Mouse (Mus musculus) small intestine, adult 10 weeks (tissue): ENCODE data around the gene Leap2. TPM values are rescaled to one million over a fixed set of nuclear protein-coding genes. Genes with fewer than 3 reads are reported as not detected.

Experiments used
- polyA plus RNA-seq: library from polyadenylated mRNA; stranded (reverse); fragments of 350-450 nt; fragmentation: Illumina TruSeq; extraction: RNeasy Lipid Tissue Mini Kit (QIAGEN cat#74804); gene quantifications from one replicate; pipeline ENCODE4 v1.2.3, GENCODE M21; 2014; ENCODE audit warnings: low replicate concordance

Gene Leap2
- 235 TPM for polyA plus RNA-seq

DNA sequence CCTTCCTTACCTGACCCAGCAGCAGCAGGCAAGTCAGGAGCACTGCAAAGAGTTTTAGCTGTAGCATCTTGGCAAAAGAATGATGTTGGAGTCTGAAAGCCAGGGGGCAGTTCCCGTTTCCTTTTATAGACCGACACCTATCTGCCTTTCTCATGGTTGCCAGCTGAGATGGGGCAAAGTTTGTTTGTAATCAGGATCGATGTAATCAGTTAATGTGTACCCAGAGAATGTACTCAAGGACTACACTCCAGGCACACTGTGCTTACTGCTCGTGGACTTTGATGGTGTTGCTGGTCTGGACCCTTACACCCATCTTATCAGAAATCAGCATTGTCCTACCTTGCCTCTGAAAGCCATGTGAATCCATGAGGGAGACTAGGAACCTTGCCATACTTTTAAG lies at the start of gene Leap2:
TSS of gene Leap2 (minus strand) at position 135 of the 400 bp plus-strand sequence.

DNA sequence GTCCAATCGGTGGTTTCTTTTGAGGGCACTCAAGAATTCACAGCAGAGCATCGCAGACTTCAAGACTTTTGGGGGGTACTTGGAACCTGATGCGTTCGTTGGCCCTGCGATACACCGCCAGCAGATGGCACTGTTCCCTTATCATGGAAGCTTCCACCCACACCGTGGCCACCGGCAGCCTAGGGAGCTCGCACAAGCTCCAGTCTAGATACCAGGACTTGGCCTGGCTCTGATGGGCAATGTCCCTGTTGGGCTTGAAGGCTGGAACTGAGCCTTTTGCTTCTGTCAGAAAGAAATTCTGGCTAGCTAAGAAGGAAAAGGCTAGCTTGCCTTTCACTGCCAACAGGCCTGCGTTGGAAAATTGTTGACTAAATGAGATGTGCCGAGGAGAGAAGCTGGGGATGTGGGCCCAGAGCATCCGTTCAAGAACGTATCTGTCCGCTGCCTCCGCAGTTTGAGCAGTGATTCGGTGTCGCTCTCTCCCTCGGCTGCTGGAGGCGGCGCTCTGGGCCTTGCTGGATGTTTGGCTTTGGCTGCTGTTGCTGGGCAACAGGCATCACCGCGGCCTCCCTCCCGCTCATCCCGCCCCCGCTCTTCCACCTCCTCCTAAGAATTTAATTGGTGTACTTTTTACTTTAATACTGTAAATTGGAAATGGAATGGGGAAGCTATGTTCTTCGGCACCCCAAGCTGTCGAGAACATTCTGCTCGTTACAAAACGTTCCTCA lies 47.2 kb upstream of the Leap2 start, which contains the start of gene Gm9837:
TSS of gene Gm9837 (minus strand) at position 512 of the 728 bp plus-strand sequence.

DNA sequence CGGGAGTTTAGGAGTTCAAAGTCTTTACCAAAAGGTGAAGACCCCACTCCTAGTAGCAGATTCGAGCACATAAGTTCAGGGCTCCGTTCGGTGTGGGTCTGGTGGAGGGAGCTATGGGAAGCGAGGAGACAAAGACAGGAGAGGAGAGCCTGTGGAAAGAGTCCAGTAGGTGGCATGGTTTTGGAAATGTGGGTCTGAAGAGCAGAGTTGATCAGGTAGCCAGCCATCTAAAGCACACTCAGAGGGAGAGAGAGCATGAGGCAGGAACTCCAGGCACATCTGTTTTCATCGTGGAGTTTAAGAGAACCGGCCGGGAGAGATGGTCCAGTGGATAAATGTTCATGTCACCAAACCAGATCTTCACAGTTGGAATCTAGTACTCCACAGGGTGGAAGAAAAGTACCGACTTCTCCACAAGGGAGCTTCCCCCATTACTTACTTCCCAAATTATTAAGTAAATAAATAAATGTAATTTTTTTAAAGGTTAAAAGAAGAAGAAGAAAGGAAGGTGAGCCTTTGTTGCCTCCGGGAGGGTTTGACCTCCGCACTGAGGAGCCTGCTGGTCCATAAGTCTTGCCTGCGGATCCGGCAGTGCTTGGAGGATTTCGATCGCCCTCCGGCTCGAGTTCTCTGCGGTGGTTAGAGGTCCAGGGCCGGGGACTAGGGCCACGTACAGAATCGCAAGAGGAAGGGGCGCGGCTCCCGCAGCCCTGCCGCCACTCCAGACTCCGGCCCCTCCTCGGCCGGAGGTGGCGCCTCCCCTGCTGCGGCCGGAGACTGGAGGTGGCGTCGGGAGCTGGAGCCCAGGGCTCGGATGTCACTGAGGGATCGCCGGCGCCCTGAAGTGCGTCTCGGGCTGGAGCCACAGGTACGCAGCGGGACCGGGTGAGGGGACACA lies 33.8 kb upstream of the Leap2 start, which contains the start of the genes Gm10447 and Shroom1:
TSS of gene Gm10447 (minus strand) at position 637 of the 898 bp plus-strand sequence.
TSS of gene Shroom1 (plus strand) at position 732 of the 898 bp plus-strand sequence.

DNA sequence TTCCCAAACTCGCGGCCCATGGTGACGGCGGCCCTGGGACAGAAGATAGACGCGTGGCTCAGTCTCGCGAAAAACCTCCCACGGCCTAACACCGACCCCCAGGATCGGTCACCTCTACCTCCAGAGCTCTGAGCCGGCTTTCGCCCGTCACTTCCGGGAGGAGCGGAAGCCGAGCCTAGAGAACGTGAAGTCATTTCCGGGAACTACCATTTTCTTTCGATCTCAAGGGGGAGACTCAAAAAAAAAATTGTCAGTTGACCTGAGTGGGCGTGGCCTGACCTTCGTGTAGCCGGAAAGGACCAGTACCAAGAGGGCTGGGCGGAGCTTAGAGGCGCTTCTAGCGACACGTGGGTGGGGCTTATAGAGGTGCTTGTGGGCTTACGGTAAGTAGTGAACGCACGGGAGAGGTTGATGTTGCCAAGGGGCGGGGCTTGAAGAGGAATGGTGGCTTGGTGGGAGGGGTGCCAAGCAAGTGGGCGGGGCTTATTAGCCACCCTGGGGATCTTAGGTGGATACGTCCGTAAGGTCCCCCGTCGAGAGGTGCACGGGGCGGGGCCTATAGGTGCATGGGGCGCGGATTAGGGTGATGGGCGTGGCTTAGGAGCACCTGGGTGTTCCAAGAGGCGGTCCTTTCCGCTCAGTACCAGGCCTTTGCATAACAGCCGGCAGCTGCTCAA lies 7.8 kb upstream of the Leap2 start, which contains the start of the genes Uqcrq and Gdf9:
TSS of gene Uqcrq (minus strand) at position 162 of the 677 bp plus-strand sequence.
TSS of gene Gdf9 (plus strand) at position 354 of the 677 bp plus-strand sequence.

Other genes with a start within 250 kb of the Leap2 start
- gene Hspa4, start 122.7 kb downstream of the Leap2 start, polyA plus RNA-seq, result 506 TPM
- 19.8 TPM for gene Zcchc10, start 98.5 kb downstream of the Leap2 start, polyA plus RNA-seq
- 123 TPM for gene Aff4, start 72.3 kb downstream of the Leap2 start, polyA plus RNA-seq
- 14.6 TPM for gene Uqcrq, start 7.7 kb upstream of the Leap2 start, polyA plus RNA-seq
- not detected for gene Gdf9, start 7.9 kb upstream of the Leap2 start, polyA plus RNA-seq
- gene Gm10447, start 33.9 kb upstream of the Leap2 start, polyA plus RNA-seq, result not detected
- gene Shroom1, start 34.0 kb upstream of the Leap2 start, polyA plus RNA-seq, result 0.19 TPM
- gene Gm9837, start 47.3 kb upstream of the Leap2 start, polyA plus RNA-seq, result not detected
- not detected for gene Gm9945, start 57.0 kb upstream of the Leap2 start, polyA plus RNA-seq
- gene Sowaha, start 57.1 kb upstream of the Leap2 start, polyA plus RNA-seq, result 22.2 TPM
- gene Sept8, start 96.1 kb upstream of the Leap2 start, polyA plus RNA-seq, result 5.9 TPM
- gene Kif3a, start 144.2 kb upstream of the Leap2 start, polyA plus RNA-seq, result 3.8 TPM
- not detected for gene Il4, start 195.5 kb upstream of the Leap2 start, polyA plus RNA-seq
- gene Il13, start 211.5 kb upstream of the Leap2 start, polyA plus RNA-seq, result not detected